Mouse (Mus musculus): ENCODE results near the gene Tsen34.

Tsen34 gene

DNA sequence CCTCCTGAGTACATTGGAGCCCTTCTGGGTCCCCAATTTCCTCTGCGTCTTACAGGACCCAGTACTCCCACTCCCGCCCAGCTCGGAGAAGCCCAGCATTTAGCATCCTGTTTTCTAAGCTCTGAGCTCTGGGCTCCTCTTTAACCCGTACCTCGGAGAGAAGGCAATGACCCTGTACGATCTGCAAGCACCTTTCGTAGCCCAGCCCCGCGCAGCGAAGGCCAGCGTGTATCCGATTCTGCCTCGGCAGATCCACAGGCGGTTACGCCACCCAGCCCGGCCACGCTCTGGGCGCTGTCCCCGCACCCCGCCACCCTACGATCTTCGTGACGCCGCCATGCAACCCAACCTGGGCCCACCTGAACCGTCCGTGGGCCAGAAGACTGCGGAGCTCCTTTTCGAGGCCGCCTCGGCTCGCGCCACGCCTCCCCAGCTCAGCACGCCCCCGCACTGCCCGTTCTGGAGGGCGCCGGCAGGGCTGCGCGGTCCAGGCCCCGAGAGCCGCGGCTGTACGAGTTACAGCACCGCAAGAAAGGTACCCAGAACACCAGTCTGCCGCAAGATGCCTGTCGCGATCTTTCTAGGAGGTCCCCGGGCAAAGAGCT, at the start of gene Tsen34:
Gene Tsen34, plus strand, starts transcription at position 482 of the 605 bp plus-strand sequence.
- WGBS, result under 1% methylated on average over 49 of the region's 49 CpGs

DNA sequence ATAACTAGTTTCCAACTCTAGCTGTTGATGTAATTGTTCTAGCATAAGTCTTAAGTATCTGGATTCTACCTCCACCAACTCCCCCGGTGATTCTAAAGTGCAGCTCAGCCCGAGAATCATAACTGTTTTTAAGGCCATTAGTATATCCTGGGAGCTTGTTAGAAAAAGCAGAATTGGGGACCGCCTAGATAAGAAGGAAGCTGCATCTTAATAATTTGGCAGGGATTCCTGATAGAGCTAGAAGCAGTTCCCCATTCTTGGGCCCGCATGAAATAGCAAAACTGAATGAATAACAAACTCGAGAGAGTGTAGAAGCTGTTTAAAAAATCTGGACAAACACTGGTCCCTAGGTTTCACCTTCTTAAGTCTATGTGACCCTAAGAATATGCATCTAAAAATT, 49.3 kb upstream of the Tsen34 start:
- 60% methylated on average over 5 of the region's 5 CpGs for WGBS

- 6% methylated on average over 9 of the region's 9 CpGs for WGBS
These were observed 48.8 kb upstream of the Tsen34 start for GRCm38 (mm10) chr7:3643843-3644242.

GRCm38 (mm10) chr7:3644348-3644671, 48.4 kb upstream of the Tsen34 start:
- 1% methylated on average over 11 of the region's 11 CpGs for WGBS

- WGBS, result under 1% methylated on average over 58 of the region's 58 CpGs
These were observed 47.8 kb upstream of the Tsen34 start, which contains the start of gene Cnot3 for GRCm38 (mm10) chr7:3644672-3645487. TSS of gene Cnot3 (plus strand) at chr7:3645268.

DNA sequence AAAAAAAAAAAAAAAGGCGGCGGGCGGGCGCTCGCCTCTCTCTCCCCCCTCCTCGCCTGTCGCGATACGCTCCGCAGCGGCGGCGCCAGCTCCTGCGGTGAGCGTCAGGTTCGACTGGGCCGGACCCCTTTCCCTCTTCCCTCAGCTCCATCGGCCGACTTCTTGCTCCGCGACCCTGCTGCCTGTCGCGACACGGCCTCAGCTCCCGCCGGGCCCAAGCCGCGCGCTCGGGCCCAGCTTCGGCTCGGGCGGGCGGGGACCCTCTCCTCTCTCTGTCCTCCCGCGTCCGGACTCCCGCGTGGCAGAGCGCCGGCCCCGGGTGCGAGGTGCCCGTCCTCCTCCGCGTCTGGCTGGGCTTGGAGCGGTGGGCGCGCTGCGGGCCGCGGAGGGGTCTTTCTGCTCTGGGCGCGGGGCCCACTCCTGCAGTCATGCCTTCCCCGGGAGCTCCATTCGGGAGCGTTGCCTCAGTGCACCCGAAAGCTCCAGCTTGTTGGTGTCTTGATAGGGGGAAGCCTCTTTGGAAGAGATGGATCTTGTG, 47.1 kb upstream of the Tsen34 start:
- WGBS, result under 1% methylated on average over 53 of the region's 58 CpGs

GRCm38 (mm10) chr7:3646188-3646587, 46.5 kb upstream of the Tsen34 start:
- WGBS, result 5% methylated on average over 9 of the region's 9 CpGs

GRCm38 (mm10) chr7:3646641-3647040, 46.0 kb upstream of the Tsen34 start:
- WGBS, result 47% methylated on average over 4 of the region's 4 CpGs

GRCm38 (mm10) chr7:3656966-3657365, 35.7 kb upstream of the Tsen34 start:
- 61% methylated on average over 4 of the region's 4 CpGs for WGBS

GRCm38 (mm10) chr7:3658578-3658977, 34.1 kb upstream of the Tsen34 start:
- WGBS, result 91% methylated on average over 14 of the region's 14 CpGs

GRCm38 (mm10) chr7:3664524-3665214, 28.0 kb upstream of the Tsen34 start:
- 22% methylated on average over 15 of the region's 15 CpGs for WGBS

DNA sequence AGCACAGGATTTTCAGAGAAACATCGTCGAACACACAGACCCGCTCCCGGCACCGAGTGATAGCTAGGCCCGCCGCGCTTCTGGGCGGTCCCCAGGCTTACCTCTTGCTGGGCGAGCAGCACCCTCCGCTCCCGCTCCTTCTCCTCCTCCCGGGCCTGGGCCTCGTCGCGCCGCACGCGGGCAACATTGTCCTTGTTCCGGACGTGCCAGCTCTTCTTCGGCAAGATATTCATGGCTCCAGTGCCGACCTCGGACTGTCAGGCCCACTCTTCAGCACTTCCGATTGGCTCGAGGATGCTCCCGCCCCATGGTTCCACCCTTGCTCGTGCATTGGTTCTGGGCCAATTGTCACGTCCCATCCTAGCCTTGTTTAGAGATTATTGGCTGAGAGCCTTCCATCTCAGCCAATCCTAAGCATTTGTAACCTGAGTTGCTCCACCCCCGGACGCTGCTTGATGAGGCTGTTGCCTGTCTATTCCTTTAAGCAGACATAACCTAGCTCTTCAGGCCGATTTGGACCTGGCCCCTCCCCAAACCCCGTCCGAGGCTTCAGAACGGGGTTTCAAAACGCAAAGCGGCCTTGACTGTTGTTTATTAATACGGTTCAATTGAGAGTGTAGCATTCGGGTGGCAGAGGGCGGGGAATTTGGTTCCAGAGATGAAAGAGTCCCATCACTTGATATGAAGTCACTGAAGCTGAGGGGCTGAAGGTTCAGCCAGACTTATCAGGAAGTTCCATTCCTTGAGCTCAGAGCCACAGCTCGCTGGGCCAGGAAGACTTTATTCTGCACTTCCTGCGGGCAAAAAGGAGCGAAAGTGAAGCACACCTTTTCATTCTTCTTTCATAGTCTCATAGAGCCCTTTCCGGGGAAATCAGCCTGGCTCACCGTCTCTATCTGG, 27.2 kb upstream of the Tsen34 start, which contains the start of gene Leng1:
Gene Leng1, minus strand, starts transcription at position 626 of the 900 bp plus-strand sequence.
- 2% methylated on average over 45 of the region's 45 CpGs for WGBS

GRCm38 (mm10) chr7:3666921-3667391, 25.7 kb upstream of the Tsen34 start:
- 41% methylated on average over 14 of the region's 14 CpGs for WGBS

GRCm38 (mm10) chr7:3674507-3675227, 18.0 kb upstream of the Tsen34 start:
- 66% methylated on average over 10 of the region's 10 CpGs for WGBS

DNA sequence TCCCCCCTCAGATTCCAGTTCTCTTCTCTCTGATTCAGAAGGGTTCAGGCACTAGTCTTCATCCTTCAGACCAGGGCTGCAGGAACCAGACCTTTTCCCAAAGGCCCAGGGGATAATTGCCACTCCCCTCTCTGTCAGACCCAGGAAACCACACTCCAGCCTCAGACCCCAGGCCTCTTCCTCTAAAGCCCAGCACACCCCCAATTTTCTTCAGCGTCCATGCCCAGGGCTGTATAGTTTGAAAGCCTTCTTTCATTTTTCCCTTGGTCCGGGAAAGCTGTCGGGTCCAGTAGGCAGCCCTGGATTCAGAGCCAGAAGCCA, 17.5 kb upstream of the Tsen34 start:
- WGBS, result 79% methylated on average over 3 of the region's 3 CpGs

- 89% methylated on average over 12 of the region's 12 CpGs for whole genome bisulfite sequencing
These were observed 16.3 kb upstream of the Tsen34 start for GRCm38 (mm10) chr7:3676371-3676770.

DNA sequence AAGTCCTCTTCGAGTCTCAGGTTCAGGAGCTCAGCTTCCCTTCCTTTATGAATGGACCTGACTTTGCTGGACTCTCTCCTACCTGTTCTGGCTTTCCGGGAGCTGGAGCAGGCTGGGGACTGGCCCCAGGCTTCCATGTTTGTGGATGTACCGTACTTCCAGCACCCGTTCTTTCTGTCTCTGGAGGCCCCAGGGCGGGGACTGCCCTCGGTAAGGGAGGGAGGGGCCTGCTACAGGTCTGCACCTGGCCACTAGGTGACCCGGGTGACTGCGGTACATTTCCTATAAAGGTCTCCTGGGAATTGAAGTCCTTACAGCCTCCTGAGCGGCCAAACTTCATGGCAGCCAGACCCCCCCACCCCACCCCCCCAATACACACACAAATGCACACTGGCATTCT, 15.3 kb upstream of the Tsen34 start, which contains the start of gene Tmc4:
Gene Tmc4, minus strand, starts transcription at position 212 of the 400 bp plus-strand sequence.
- WGBS, result 63% methylated on average over 9 of the region's 9 CpGs

DNA sequence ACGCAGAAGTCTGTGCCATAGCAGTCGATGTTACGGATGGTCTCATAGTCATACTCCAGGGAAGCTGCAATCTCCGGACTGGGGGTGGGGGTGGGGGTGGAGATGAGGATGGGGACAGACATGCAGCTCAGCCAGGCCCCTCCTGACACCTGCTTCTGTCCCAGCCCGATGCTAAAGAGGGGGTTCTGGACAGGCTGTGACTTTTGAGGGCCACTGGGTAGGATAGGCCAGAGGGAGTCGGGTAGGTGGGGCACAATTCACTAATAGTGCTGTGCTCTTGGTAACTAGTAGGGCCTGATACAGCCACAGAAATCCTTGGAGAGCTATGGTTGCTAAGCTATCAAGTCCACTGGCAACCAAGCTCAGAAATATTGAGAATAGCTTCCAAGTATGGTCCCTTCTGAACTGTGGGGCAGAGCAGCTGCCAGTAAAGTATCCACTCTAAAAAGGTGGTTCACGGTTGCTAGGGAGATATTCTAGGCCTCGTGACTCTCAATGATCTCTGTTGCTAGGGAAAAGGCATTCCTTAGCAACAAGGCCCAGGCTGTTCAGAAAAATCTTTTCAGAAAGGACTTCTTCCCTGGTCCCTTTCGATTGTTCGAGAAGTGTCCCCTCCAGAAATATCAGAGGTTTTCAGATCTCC, 8.6 kb upstream of the Tsen34 start:
- WGBS, result 59% methylated on average over 10 of the region's 10 CpGs

DNA sequence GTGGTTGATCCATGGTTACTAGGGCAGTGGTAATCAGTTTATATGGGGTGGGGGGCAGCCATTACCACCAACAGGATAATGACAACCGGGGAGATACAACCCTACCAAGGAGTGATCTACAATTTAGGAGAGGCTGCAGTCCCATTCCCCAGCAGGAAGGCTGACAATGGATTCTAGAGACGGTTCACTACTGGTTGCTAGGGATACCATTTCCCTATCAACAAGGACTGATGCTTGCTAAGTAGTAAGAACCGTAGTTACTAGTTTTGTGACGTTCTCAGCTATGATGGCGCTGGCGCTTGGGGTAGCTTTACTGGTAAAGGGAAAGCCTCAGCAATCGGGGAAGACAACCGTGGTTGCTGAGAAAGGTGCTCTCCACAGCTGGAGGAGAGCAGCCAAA, 8.0 kb upstream of the Tsen34 start:
- WGBS, result 70% methylated on average over 8 of the region's 8 CpGs
